Mouse (Mus musculus): Measurements from ENCODE around the gene Col4a2.

DNA sequence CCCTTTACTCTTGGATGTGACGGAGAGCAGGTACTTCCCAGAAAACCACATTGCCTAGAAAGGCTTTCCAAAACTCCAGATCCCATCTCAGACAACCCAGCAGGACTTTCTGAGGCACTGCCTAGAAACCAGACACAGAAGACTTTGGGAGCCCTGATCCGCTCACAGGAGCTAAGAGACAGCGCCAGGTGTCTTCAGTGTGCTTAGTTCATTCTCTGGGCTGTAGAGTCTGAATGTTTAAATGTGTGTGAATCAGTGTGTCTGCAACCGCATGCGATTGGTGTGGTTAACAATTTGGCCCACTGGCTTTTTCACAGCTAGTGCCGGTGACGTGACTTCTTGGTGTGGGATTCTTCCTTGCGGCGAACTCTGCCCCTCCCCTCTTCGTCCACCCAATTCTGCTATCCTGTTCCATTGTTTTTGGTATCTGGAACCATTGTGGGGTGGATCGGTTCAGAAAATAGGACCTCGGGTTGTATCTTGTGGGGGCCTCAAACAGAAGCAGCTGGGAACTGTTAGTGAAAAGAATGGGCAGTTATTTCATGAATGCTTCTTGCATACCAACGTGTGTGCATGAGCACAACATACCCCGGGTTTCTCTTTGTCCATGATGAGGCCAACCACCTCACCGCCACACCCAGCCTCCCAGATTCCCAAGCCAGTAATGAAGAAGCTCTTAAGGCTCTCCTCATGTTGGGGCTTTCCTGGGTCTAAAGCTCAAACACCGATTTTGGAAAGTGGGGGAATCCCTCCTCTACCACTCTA, 2.8 kb downstream of the Col4a2 start:
- no peak for TF ChIP-seq GATA1 (IDR thresholded peaks at IDR 0.05; ENCODE audit: low read length)
- no peak for TF ChIP-seq TAL1 (IDR thresholded peaks at IDR 0.05; ENCODE audit: low read length)

Measured in erythroblast, embryonic 14.5 days (primary cell).